Mouse (Mus musculus): ENCODE measurements around the gene Ntn4. TPM values are rescaled to one million over a fixed set of nuclear protein-coding genes. Genes with fewer than 3 reads are reported as not detected.
A peak's percentile ranks its signal among the peaks of the same experiment; 100 is the strongest.

Gene Ntn4
- polyA plus RNA-seq, 1 experiment from 2014 or later: 2.7 TPM

DNA sequence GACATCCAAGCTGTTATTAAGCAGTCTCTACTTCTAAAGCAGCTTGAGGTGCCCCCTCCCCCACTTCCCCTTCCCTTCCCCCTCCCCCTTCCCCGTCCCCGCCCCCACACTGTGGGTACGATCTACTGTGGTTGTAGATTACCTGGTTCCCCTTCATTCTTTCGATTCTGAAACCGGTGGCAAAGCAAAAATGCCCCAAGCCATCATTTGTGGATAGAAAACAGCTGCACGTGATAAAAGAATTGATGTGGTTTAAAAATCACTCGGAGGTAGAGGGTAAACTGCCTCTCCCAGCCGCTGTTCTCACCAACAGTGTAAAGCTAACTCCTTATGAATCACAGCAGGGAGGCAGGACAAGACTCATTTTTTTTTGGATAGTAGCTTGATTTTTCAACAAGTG lies 25.6 kb upstream of the Ntn4 start:
- Histone ChIP-seq H3K27me3 (no peaks in the 10 kb centered on the region), H3K27ac (no peak overlapping the region), H3K36me3 (ENCODE audit: poor library complexity, severe bottlenecking) (no peaks in the 10 kb centered on the region), H3K9me3 (replicated peaks) (no peaks in the 10 kb centered on the region), H3K4me3 (no peak overlapping the region), H3K4me2 (no peak overlapping the region), H3K9ac (no peak overlapping the region), H3K4me1 (no peaks in the 10 kb centered on the region)
- WGBS: 86% methylated on average over 8 of the region's 8 CpGs
- ATAC-seq: no peak

DNA sequence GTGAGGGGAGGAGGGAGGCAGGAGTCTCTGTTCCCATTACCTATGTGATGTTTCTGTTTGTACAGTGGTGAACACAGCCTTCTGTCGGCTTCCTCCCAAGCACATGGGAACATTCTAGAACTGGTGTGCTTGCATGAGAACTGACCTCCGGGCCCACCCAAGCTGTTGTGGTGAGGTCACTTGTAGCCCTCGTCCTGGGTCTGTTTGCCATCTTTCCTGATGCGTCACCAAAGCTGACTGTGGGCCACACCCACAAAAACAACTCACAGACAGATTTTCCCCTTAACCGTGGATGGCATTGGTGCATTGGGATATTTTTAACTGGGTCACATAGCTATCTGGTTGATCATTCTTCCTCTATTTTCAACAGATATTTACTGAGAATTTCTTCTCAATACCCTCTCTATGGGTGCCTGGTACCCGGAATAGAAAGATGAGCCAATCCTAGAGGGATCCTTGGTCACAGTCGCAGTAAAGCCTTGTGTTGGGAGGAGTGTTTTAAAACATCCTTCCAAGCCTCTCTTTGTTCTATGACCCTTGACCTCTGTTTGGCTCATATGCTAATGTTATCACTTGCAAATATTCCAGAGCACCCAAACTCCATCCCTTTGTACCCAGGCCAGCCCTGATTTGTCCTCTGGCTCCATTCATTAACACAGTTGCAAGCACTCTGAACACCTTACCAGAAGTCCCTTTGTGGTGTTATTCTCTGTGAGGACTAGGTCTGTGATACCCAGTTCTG lies 19.9 kb upstream of the Ntn4 start:
- H3K27me3 ChIP-seq: no peaks in the 10 kb centered on the region
- no peaks in the 10 kb centered on the region for H3K9me3 ChIP-seq (replicated peaks)
- no peak overlapping the region for H3K4me3 ChIP-seq
- H3K36me3 ChIP-seq (ENCODE audit: poor library complexity, severe bottlenecking): no peaks in the 10 kb centered on the region
- no peak overlapping the region for H3K27ac ChIP-seq
- WGBS: 73% methylated on average over 7 of the region's 7 CpGs
- ATAC-seq: no peak
- no peak overlapping the region for H3K4me2 ChIP-seq
- no peak overlapping the region for H3K9ac ChIP-seq
- H3K4me1 ChIP-seq: no peaks in the 10 kb centered on the region

DNA sequence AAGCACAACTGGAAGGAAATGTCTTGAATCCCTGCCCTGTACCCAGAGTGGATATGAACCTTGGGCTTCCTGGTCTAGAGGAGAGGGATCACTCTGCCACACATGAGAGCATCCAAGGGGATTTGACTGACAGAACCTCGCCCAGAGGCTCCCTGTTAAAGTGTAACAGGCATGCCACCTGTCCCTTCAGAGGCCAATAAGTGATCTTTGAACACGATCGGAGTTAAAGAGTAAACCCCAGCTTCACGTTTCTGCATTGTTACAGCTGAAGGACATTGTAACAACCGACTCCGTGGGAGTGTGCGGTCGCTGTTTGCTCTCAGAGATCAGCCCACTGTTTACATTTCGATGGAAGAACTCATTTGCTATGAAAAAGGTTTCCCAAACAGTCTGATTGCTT lies 16.8 kb upstream of the Ntn4 start:
- no peak overlapping the region for H3K4me2 ChIP-seq
- H3K36me3 ChIP-seq (ENCODE audit: poor library complexity, severe bottlenecking): no peaks in the 10 kb centered on the region
- no peaks in the 10 kb centered on the region for H3K4me1 ChIP-seq
- no peak overlapping the region for H3K4me3 ChIP-seq
- no peak overlapping the region for H3K27ac ChIP-seq
- H3K9me3 ChIP-seq (replicated peaks): no peaks in the 10 kb centered on the region
- ATAC-seq: no peak
- no peaks in the 10 kb centered on the region for H3K27me3 ChIP-seq
- H3K9ac ChIP-seq: no peak overlapping the region
- 73% methylated on average over 9 of the region's 9 CpGs for WGBS

GRCm38 (mm10) chr10:93624151-93624550 lies 16.3 kb upstream of the Ntn4 start:
- ATAC-seq: no peak
- 88% methylated on average over 10 of the region's 10 CpGs for WGBS
- H3K9ac ChIP-seq: no peak overlapping the region

GRCm38 (mm10) chr10:93630310-93630709 lies 10.2 kb upstream of the Ntn4 start:
- Histone ChIP-seq H3K27me3 (peaks cover 4% of the 10 kb centered on the region; the same call in 1 of the 2 replicates), H3K4me3 (no peak overlapping the region), H3K9ac (no peak overlapping the region), H3K4me1 (no peaks in the 10 kb centered on the region), H3K27ac (no peak overlapping the region), H3K36me3 (ENCODE audit: poor library complexity, severe bottlenecking) (no peaks in the 10 kb centered on the region), H3K9me3 (replicated peaks) (no peaks in the 10 kb centered on the region), H3K4me2 (no peak overlapping the region)
- no peak for ATAC-seq
- WGBS: 90% methylated on average over 5 of the region's 5 CpGs

More at GRCm38 (mm10) chr10:93624151-93624550, 16.3 kb upstream of the Ntn4 start:
- no peaks in the 10 kb centered on the region for H3K9me3 ChIP-seq (replicated peaks)
- no peaks in the 10 kb centered on the region for H3K4me1 ChIP-seq
- H3K4me2 ChIP-seq: no peak overlapping the region
- H3K36me3 ChIP-seq (ENCODE audit: poor library complexity, severe bottlenecking): no peaks in the 10 kb centered on the region
- no peak overlapping the region for H3K27ac ChIP-seq
- H3K27me3 ChIP-seq: no peaks in the 10 kb centered on the region
- H3K4me3 ChIP-seq: no peak overlapping the region

DNA sequence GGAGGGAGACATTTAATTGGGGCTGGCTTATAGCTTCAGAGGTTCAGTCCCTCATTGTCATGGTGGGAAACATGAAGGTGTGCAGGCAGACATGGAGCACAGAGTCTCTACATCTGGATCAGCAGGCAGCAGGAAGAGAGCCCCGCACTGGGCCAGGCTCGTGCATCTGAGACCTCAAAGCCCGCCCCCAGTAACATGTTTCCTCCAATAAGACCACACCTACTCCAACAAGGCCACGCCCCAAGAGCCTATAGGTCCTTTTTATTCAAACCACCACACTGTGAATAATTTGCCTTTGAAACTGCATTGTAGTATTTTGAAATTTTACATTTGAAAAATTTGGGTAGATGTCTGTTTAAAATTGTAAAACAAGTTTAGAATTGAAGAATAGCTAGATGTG lies 8.4 kb upstream of the Ntn4 start:
- H3K27me3 ChIP-seq: peaks cover 7% of the 10 kb centered on the region; the same call in 1 of the 2 replicates
- no peak overlapping the region for H3K4me3 ChIP-seq
- no peak for ATAC-seq
- no peak overlapping the region for H3K4me2 ChIP-seq
- H3K4me1 ChIP-seq: no peaks in the 10 kb centered on the region
- H3K27ac ChIP-seq: no peak overlapping the region
- no peaks in the 10 kb centered on the region for H3K9me3 ChIP-seq (replicated peaks)
- no peaks in the 10 kb centered on the region for H3K36me3 ChIP-seq (ENCODE audit: poor library complexity, severe bottlenecking)
- no peak overlapping the region for H3K9ac ChIP-seq
- 75% methylated on average over 4 of the region's 4 CpGs for WGBS

- ATAC-seq: peak; percentile 53; the same call in 1 of the 2 replicates
Measured at GRCm38 (mm10) chr10:93633563-93633962, 6.9 kb upstream of the Ntn4 start.

GRCm38 (mm10) chr10:93633971-93634370 lies 6.5 kb upstream of the Ntn4 start:
- H3K27me3 ChIP-seq: peaks cover 7% of the 10 kb centered on the region; the same call in 1 of the 2 replicates
- WGBS: 95% methylated on average over 2 of the region's 2 CpGs
- H3K4me1 ChIP-seq: no peaks in the 10 kb centered on the region

More at GRCm38 (mm10) chr10:93633563-93633962, 6.9 kb upstream of the Ntn4 start:
- Histone ChIP-seq H3K27ac (no peak overlapping the region), H3K4me3 (no peak overlapping the region), H3K9me3 (replicated peaks) (no peaks in the 10 kb centered on the region), H3K9ac (no peak overlapping the region), H3K4me2 (no peak overlapping the region), H3K27me3 (peaks cover 7% of the 10 kb centered on the region; the same call in 1 of the 2 replicates), H3K36me3 (ENCODE audit: poor library complexity, severe bottlenecking) (no peaks in the 10 kb centered on the region), H3K4me1 (no peaks in the 10 kb centered on the region)
- WGBS: 73% methylated on average over 5 of the region's 5 CpGs

DNA sequence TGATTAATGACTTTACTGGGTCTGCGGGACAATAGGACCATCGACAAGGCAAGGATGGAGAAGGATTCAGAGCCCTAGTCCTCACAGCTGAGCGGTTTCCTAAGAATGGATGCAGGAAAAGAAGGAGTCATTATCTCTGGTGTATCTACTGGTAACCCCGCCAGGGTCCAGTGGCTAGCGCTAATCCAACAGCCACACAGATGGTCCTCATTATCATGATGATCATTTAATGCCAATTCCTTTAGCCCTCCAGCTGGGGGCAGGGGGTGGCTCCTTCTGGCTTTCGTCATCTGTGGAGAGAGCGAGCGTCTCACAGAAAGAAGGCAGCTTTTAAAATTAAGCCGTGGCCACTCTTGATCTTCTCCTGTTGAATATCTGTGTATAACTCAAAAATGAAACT lies 4.5 kb upstream of the Ntn4 start:
- no peaks in the 10 kb centered on the region for H3K9me3 ChIP-seq (replicated peaks)
- ATAC-seq: no peak
- 38% methylated on average over 9 of the region's 9 CpGs for WGBS

More at GRCm38 (mm10) chr10:93633971-93634370, 6.5 kb upstream of the Ntn4 start:
- Histone ChIP-seq H3K4me3 (no peak overlapping the region), H3K36me3 (ENCODE audit: poor library complexity, severe bottlenecking) (no peaks in the 10 kb centered on the region), H3K4me2 (no peak overlapping the region), H3K9ac (no peak overlapping the region), H3K27ac (no peak overlapping the region), H3K9me3 (replicated peaks) (no peaks in the 10 kb centered on the region)
- no peak for ATAC-seq

DNA sequence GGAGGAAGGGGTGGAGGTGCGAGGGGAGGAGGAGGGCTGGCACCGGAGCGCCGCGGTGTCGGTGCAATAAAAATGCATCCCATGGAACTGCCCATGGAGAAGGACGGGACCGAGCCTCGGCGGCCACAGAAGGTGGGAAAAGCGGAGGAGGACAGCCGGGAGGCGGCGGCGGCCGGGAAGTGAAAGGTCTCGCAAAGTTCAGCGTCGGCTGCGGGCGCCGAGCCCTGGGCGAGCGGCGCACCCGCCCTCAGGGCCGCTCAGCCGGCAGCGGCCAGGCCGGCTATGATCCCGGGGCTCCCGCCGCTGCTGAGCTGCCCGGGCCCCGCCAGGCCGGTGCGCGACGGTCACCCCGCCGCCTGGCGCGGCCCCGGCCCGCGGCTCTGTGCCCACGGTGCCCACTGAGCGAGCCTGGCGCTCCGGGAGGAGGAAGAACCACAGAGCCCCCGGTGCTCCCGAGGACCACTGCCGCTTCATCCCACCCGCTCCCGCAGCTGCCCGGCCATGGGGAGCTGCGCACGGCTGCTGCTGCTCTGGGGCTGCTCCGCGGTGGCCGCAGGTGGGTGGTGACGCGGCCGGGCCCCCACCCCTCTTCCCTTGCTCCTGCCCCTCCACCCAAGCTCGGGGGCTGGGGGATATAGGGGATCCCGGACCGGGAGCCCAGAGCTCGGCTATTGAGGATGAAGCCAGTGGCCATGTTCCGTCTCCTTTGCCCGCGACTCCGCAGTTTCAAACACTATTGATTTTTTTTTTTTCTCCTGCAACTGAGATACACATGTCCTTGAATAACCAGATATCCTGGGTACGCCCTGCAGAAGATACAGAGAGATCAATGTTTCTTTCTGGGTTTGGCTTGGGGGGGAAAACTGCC lies 706 bp downstream of the Ntn4 start:
- WGBS: under 1% methylated on average over 57 of the region's 73 CpGs
- peak overlapping the region; percentile 96 for H3K4me2 ChIP-seq
- ATAC-seq: peak; percentile 70

More for the DNA sequence above, 4.5 kb upstream of the Ntn4 start:
- Histone ChIP-seq H3K9ac (no peak overlapping the region), H3K27ac (no peak overlapping the region), H3K4me3 (no peak overlapping the region), H3K4me2 (no peak overlapping the region), H3K27me3 (peaks cover 17% of the 10 kb centered on the region; the same call in 1 of the 2 replicates), H3K36me3 (ENCODE audit: poor library complexity, severe bottlenecking) (no peaks in the 10 kb centered on the region), H3K4me1 (peaks cover 14% of the 10 kb centered on the region)

DNA sequence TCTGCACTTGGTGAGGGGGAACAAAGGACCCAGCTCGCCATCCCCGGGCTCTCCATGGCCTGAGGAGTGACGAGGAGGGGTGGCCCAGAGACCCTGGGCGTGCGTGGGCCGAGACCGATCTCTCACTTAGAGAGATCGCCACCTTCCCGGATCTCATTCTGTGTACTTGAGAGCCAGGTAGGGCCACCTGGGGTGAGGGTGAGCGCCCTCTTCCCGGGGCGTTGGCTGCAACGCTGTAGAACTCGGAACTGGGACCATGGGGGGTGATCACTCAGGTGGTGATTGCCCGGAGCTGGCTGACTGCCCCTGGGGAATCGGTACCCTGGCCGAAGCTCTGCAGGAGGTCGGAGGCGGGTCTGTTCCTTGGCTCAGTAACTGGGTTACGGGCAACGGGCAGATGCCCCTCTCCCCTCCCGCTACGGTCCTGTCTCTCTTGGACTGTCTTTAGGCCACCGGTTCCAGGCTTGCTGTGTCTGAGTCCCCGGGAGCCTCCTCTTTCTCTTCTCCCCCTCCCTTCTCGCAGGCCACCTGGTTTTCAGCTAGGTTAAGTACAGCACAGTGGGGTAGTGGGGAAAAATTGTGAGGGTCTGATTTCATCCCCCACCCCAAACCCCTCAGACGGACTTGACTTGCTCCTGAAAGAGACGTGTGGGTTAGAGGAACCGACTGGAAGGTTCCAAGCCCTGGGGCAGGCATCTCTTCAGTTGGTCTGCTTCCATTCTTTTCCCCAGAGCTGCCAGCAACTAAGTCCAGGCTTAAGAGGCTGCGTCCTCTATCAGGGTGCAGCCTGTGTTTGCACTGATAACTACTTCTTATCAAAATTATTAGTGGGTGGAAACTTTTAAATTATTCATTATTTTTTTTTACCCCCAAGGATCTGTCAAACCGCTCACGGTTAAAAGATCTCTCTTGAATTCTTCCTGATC lies 1.6 kb downstream of the Ntn4 start:
- peaks cover 34% of the 10 kb centered on the region for H3K4me1 ChIP-seq
- H3K9me3 ChIP-seq (replicated peaks): no peaks in the 10 kb centered on the region
- H3K27me3 ChIP-seq: 0 out of 2 replicates have a peak, but pooled peaks cover 10% of the 10 kb centered on the region
- peak overlapping the region; percentile 88 for H3K4me3 ChIP-seq
- peak overlapping the region; percentile 96 for H3K4me2 ChIP-seq
- H3K9ac ChIP-seq: peak overlapping the region; percentile 96
- peak; percentile 70 for ATAC-seq
- H3K27ac ChIP-seq: peak overlapping the region; percentile 68; the same call in 1 of the 2 replicates
- WGBS: 5% methylated on average over 32 of the region's 32 CpGs
- H3K36me3 ChIP-seq (ENCODE audit: poor library complexity, severe bottlenecking): peaks cover 25% of the 10 kb centered on the region

More for the DNA sequence above, 706 bp downstream of the Ntn4 start:
- Histone ChIP-seq H3K27ac (peak overlapping the region; percentile 68), H3K36me3 (ENCODE audit: poor library complexity, severe bottlenecking) (peaks cover 17% of the 10 kb centered on the region), H3K9ac (peak overlapping the region; percentile 96), H3K4me1 (peaks cover 34% of the 10 kb centered on the region), H3K27me3 (0 out of 2 replicates have a peak, but pooled peaks cover 10% of the 10 kb centered on the region), H3K9me3 (replicated peaks) (no peaks in the 10 kb centered on the region), H3K4me3 (peak overlapping the region; percentile 88)
